Mouse (Mus musculus) testis, adult 2 months (tissue): ENCODE measurements around the gene Dock2.

Experiments
- CTCF ChIP-seq: fragments of 200-500 bp; IDR thresholded peaks from 2 replicates; pipeline ENCODE4 v1.5.1; 2012; ENCODE audit warnings: low read depth, mild to moderate bottlenecking, inconsistent platforms, low read length, moderate library complexity; ENCODE audit not compliant: control insufficient read depth, insufficient read depth, insufficient replicate concordance
- POLR2A ChIP-seq: fragments of 200-500 bp; IDR thresholded peaks from 2 replicates; pipeline ENCODE4 v1.6.1; 2012; ENCODE audit warnings: low read depth, mild to moderate bottlenecking, inconsistent platforms, low read length, moderate library complexity; ENCODE audit not compliant: control insufficient read depth

DNA sequence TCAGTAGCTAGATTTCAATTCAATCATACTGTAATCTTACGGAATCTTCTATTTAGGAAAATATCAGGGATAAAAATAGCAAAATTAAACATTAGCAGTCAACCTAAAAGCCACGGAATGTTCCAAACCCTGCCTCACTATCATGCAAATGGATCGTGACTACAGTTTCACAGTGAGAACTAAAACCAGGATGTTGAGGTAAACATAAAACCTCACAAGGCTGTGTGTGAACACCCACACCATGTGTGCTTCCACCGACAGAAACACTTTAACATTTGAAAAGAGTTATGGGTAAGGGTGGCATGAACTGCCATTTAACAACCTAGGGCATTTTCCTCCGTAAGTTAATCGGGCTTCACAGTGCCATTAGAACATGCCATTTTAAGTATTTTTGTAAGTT lies 294.1 kb downstream of the Dock2 start:
- TF ChIP-seq CTCF = no peak
- TF ChIP-seq POLR2A = no peak
